Mouse (Mus musculus) spleen, postnatal 14 days (tissue): Measurements from ENCODE around the gene Acacb.

Experiments used
- DNase-seq, 2 experiments: peaks; one replicate each; pipeline ENCODE4 v3.0.0; 2021 to 2022; ENCODE audit warnings: low spot score in 2 of 2

The Acacb gene

DNA sequence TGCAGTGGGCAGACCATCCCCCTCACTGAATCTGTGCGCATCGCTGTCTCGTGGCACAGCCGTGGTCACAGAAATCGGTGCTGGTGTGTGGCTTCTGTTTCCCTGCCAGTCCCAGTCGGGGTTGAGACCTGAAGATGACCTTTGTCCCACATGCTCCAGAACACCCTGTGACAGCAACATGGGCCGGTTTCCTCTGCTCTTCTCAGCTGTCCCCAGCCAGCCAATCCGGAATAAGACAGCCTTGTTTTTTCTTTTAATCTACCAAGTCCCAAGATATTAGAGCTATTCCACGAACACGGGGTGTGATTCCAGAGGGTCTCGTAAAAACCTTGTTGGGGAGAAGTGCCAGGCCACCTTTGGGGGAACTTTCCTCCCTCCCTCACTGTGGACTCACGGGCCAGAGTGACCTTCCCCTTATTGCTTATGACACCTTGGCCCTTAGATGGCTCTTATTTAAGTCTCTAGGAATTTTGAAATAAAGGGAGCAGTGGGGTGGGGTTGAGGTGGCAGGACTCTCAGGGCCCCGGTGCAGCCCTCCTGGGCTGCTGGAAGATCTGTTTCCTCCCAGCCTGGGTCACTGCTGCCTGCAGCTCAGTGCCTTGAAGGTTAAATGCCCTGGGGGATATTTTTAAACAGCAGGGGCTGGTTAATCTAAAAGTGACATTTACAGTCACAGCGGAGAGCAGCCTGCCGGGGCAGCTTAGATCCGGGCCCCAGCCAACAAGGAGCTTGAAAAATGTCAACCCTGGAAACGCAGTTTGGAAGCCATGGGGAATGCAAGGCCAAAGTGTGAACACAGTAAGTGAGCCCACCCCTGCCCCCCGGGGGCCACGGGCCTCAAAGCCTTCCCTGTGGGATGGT, at the start of gene Acacb:
Gene Acacb (plus strand): TSS at position 508 of the 861 bp plus-strand sequence.
- DNase-seq = no peak

GRCm38 (mm10) chr5:114099709-114100389, 46.5 kb upstream of the Acacb start:
- DNase-seq = peak; percentile 76 to 85

DNA sequence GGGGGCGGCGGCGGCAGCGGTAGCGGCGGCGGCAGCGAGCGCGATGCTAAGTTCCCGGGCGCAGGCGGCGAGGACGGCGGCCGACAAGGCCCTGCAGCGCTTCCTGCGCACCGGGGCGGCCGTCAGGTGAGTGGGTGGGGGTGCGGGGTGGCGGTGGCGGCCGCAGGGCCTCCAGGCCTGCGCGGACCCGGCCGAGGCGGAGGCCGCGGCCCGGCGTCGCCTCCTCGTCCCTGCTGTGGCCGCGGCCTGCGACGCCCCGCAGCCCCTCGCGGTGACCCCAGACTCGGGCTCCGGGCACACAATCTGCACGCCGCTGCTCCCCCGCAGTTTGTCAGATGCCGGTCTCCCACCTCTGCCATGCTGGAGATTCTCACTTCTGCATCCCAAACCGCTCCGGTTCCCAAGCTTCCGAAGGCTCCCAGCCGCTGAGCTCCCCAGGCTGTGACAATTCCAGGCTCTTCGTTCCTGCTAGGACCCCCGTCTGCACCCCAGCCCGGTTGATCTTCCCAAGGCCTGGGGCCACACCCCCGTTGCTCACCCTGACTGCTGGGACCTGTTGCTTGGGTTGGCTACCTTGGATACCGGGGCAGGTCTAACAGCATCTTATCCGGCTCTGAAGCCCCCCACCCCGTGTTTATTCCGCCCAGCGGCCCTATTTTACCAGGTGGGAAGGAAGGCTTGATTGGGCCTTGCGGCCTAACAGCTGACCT, 45.8 kb upstream of the Acacb start:
- no peak for DNase-seq

DNA sequence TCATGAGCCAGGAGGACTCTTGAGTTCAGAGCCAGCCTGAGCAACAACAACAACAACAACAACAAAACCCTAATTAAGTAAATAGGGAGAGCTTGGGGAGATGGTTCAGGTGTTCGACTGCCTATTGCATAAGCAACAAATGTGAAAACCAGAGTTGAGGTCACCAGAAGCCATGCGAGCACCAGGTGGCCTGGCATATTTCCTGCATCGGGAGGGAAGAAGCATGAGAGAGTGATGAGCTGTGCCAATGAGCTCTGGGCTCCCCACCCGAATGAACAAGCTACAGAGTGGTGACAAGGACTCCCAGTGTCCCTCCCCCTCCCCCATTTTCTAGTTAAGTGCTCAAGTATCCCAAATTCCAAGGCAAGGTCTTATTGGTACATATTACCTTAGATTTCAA, 44.5 kb upstream of the Acacb start:
- no peak for DNase-seq

DNA sequence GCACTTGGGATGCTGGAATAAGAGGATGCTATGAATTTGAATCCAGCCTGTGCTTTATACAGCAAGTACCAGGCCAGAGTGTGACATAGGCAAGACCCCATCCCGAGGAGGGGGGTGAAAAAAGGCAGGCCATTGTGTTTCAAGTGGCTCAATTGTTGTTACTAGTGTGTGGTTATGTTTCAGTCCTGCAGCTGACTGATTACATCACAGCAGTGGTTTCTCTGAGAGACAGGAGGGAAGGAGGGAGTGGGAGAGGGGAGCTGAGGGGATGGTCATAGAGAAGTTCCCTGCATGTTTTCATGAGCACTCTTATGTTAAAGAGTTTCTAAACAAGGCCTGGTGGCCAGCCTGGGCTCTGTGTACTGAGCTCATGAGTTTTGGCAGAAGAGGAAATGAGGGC, 43.5 kb upstream of the Acacb start:
- DNase-seq = no peak

DNA sequence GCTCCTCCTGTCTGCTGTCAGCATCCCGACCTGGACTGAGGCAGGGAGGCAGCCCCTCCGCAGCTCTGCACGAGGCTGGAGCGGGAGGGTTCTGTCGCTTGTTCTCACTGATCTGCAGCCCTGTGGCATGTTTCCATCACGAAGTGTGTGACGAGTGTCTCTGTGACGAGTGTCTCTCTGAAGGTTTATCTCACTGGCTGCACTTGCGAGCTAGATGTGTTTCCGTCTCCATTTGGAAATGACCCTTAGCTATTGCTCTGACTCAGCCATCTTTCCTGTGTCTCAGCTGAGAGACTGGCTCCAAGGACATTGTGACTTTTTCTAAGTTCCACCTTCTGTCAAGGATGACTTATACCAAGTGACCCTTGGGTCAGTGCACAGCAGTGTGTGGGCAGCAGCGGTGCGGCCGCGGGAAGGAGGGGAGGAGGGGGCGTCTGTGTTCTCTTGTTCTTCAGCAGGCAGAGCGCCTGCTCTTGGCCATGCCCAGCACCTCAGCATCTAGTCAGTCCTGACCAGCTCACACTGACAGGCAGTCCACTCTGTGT, 39.9 kb upstream of the Acacb start:
- DNase-seq = no peak

DNA sequence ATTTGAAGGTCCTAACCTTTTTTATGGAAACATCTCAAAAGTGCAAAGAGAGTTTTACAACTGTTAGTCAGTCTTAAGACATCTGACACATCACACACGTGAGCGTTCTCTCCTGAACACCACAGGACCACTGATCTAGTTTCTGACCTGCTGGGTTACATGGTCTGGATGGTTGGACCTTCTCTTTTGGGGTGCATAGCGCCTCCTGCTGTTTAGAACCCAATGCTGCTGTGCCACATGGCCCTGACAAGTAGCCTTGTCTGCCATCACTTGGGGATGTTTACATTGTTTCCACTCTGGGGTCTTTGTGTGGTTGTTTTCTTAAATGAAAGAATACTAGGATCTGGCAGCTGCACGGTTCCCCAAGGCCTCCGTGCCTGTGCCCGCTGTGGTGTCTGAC, 33.0 kb upstream of the Acacb start:
- no peak for DNase-seq

- no peak for DNase-seq
These were observed 31.3 kb upstream of the Acacb start for GRCm38 (mm10) chr5:114115030-114115429.

GRCm38 (mm10) chr5:114116586-114116985, 29.7 kb upstream of the Acacb start:
- no peak for DNase-seq

- no peak for DNase-seq
These were observed 26.5 kb upstream of the Acacb start for GRCm38 (mm10) chr5:114119806-114120205.

DNA sequence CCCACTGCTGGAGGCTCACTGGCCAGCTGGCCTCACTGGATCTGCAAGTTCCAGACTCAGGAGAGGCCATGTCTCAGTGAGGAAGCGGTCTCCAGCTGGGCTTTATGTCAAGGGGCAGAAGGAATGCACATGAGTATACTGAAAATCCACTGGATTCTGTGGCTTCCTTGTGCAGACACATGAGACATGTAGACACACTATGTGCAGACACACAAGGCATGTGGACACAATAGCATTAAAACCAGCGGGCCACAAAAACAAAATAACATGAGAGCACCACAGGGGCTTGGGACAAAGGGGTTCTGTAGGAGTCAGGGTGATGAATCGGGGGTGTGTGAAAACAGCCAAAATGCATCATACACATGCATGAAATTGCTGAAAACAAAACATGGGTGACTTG, 20.3 kb upstream of the Acacb start:
- no peak for DNase-seq

GRCm38 (mm10) chr5:114126499-114127244, 19.7 kb upstream of the Acacb start:
- no peak for DNase-seq

DNA sequence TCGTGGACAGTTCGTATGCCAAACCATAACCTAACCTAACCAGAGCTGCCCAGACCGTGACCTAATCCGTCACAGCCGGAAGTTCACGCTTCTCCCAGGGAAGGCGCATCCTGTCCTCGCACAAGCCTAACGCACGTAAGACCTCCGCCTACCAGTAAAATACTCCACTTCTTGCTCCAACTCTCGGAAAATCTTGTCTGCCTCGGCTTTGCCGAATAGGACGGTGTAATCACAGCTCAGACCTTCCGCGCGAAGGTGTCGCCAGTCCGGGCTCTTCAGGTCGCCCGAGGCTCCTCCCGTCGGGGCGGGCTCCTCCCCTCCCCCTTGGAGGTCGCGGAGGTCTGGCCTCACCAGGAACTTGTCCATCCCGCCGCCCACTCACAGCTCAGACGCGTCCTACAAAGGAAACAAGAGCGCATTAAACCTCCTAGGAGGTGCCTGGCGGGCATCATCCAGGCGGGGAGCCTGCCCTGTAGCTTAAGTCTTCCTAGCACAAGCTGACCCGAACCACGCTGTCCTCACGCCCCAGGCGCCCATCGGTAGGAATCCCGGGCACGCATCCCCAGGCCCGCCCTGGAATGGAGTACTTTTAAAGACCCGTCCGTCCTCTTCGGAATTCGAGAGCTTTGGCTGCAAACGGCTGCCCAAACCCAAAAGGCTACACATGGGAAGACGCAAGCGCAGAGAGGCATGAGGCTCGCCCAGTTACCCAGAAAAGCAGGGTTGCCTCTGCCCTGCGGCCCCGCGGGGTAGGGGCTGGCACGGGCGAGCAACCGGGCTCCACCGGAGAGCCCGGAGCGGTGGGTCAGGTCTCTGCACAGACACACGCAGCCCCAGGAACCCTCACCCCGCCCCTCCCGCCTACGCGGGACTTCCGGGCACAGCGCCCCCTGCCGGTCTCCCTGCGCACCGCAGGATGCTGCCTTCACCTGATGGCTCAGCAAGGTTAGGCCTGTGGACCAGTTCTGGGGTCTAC, 18.7 kb upstream of the Acacb start, which contains the start of gene Alkbh2:
Gene Alkbh2 (minus strand): TSS at position 845 of the 976 bp plus-strand sequence.
- peak; percentile 76 to 84 for DNase-seq

DNA sequence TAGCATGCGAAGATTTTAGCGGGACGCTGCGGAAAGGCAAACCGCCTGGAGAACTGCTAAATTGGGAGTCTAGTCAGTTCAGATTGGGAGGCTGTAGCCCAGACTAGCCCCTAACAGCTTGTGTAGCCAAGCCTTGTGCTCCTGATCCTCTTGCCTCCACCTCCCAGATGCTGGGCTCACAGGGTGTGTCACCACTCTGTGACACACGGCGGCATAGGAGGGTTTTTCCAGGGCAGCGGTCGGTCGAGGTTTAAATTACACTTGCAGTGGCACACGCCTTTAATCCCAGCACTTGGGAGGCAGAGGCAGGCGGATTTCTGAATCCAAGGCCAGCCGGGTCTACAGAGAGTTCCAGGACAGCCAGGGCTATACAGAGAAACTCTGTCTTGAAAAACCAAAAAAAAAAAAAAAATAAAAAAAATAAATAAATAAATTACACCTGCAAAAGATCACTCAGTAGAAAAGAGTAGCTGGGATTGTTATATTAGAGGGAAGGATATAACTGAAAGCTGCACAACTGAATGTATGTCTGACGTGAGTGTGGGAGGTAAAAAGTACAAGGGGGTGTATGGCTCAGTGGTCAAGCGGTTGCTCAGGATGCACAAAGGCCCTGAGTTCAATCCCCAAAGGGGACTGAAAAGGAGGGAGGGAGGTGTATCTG, 16.7 kb upstream of the Acacb start:
- DNase-seq = no peak

DNA sequence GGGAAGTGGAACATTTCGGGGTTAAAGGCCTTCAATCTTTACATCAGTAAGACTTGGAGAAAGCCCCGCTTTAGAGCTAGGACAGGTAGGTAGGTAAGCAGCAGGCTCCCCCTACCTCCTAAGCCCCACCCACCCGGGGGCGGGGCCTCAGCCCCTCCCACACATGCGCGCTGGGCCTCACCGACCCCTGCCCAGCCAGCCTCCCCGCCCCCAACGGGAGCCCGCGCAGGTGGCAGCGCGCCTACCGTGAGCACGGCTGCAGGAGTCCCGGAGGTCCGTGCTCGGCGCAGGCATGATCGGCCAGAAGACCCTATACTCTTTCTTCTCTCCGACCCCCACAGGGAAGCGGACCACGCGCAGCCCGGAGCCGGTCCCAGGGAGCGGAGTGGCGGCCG, 16.1 kb upstream of the Acacb start, which contains the start of gene Ung:
Gene Ung (plus strand): TSS at position 176 of the 395 bp plus-strand sequence.
- peak; percentile 37 to 51 for DNase-seq

- DNase-seq = peak; percentile 90 to 93
These were observed 15.4 kb upstream of the Acacb start for GRCm38 (mm10) chr5:114130698-114131520.

- peak; percentile 13 to 34 for DNase-seq
These were observed 14.9 kb upstream of the Acacb start for GRCm38 (mm10) chr5:114131521-114131840.

DNA sequence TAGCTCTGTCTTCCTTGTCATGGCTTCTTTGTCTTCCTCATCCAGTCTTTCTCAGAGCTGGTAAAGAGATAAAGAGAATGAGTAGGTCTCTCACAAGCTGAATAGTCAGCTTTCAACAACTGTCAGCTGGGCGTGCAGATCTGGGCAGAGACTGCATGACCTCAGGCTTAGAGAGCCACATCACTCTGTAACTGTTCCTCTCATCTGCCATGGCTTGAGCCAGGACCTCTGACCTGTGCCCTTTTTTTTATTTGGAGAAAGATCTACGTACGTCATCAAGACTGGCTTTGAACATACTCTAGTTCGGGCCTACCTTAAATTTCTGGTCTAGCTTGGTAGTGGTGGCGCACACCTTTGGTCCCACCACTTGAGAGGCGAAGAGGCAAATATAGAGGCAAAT, 13.5 kb upstream of the Acacb start:
- no peak for DNase-seq

- DNase-seq = peak; percentile 25 to 53
These were observed 12.2 kb upstream of the Acacb start for GRCm38 (mm10) chr5:114134091-114134534.
